Mouse (Mus musculus) liver, adult 2 months (tissue): ENCODE data around the gene Fam178b. TPM values are rescaled to one million over a fixed set of nuclear protein-coding genes. Genes with fewer than 3 reads are reported as not detected.

Source experiments
- DNase-seq: peaks from one replicate; pipeline ENCODE4 v3.0.0-alpha.2; 2011; ENCODE audit warnings: low read depth, low spot score; ENCODE audit errors: extremely low read depth
- H3K27ac ChIP-seq: fragments of 200-500 bp; replicated peaks from 2 replicates; pipeline ENCODE4 v1.5.1; 2012; ENCODE audit warnings: low read depth, mild to moderate bottlenecking, control low read depth, inconsistent platforms, low read length; ENCODE audit not compliant: insufficient read depth
- H3K27me3 ChIP-seq: fragments of 200-500 bp; 2 replicates; pipeline ENCODE4 v1.6.1; 2012; ENCODE audit warnings: mild to moderate bottlenecking, moderate library complexity, low read length, inconsistent platforms; ENCODE audit not compliant: control insufficient read depth, insufficient read depth
- H3K36me3 ChIP-seq: fragments of 200-500 bp; 2 replicates; pipeline ENCODE4 v1.6.1; 2012; ENCODE audit warnings: low read length, inconsistent platforms; ENCODE audit not compliant: control insufficient read depth, insufficient read depth
- H3K4me1 ChIP-seq: fragments of 200-500 bp; 2 replicates; pipeline ENCODE4 v1.6.1; 2011; ENCODE audit warnings: low read length; ENCODE audit not compliant: control insufficient read depth, insufficient read depth
- H3K4me3 ChIP-seq: fragments of 200-500 bp; 2 replicates; pipeline ENCODE4 v1.5.1; 2011; ENCODE audit warnings: low read depth, mild to moderate bottlenecking, control low read depth, low read length, moderate library complexity; ENCODE audit not compliant: insufficient read depth
- H3K79me2 ChIP-seq: fragments of 200-500 bp; 2 replicates; pipeline ENCODE4 v1.6.1; 2012; ENCODE audit warnings: inconsistent platforms, mild to moderate bottlenecking, low read length, moderate library complexity; ENCODE audit not compliant: control insufficient read depth, insufficient read depth
- H3K9ac ChIP-seq: fragments of 200-500 bp; 2 replicates; pipeline ENCODE4 v1.6.1; 2012; ENCODE audit warnings: low read depth, mild to moderate bottlenecking, control low read depth, inconsistent platforms, low read length
- CTCF ChIP-seq: fragments of 200-500 bp; IDR thresholded peaks from 2 replicates; pipeline ENCODE4 v1.5.1; 2011; ENCODE audit warnings: low read depth, low read length, control low read depth
- POLR2A ChIP-seq: fragments of 200-500 bp; IDR thresholded peaks from 2 replicates; pipeline ENCODE4 v1.6.1; 2011; ENCODE audit warnings: low read length, control low read depth; ENCODE audit not compliant: insufficient read depth; ENCODE audit errors: extremely low read depth
- WGBS: fragments of 180-500 bp; shearing (Covaris S2); methylation state at CpG from one replicate; pipeline ENCODE4 v1.1.7; 2018; 5-methylcytosine and 5-hydroxymethylcytosine counted together
- polyA plus RNA-seq: library from polyadenylated mRNA; depleted of rRNA; stranded (reverse); fragments of >200 nt; gene quantifications from 2 replicates; pipeline ENCODE4 v1.2.3, GENCODE M21; 2012
- total RNA-seq: library from RNA; depleted of rRNA; stranded (reverse); fragments of >200 nt; gene quantifications from 2 replicates; pipeline ENCODE4 v1.2.3, GENCODE M21; 2014

Gene Fam178b
- total and polyA plus RNA-seq, 2 experiments, result 0.11 to 0.18 TPM

DNA sequence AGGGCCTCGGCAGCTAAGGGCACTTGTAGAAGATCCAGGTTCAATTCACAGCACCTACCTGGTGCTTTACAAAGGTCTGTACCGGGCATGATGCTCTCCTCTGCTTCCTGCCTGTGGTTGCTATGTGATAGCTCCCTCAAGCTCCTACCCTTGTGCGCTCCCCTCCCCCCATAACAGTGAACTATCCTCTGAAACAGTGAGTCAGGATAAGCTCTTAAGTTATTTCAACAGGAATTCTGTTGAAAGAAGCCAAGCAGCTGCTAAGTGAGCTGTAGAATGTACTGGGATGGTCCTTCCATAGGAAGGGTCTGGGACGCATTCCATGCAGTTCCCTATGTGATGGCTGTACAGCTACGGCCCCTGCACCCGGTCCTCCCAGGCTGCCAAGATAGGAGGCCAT is 149.4 kb downstream of the Fam178b start:
- Histone ChIP-seq H3K4me1 (peaks cover 15% of the 10 kb centered on the region), H3K79me2 (no peaks in the 10 kb centered on the region), H3K9ac (no peak overlapping the region), H3K4me3 (no peak overlapping the region), H3K27ac (no peak overlapping the region), H3K27me3 (no peaks in the 10 kb centered on the region), H3K36me3 (no peaks in the 10 kb centered on the region)
- 88% methylated on average over 6 of the region's 6 CpGs for WGBS
- TF ChIP-seq POLR2A, result no peak
- TF ChIP-seq CTCF, result no peak
- no peak for DNase-seq

DNA sequence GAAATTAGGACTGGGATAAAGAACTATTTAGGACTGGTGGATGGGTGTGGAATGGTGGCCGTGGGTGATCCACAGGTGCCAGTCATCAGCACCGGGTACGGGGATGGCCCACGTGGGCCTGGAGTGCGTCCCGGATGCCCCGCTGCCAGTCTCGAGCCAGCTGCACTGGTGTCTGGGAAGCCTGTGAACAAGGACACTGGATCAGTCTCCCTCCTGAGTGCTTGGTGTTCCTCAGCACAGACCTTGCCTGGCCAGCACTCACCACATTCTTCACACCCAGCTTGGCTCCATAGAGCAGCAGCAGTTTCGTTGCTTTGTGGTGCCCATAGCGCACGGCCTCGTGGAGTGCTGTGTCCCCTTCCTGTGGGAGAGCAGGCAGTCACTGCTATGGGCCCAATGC is 151.5 kb downstream of the Fam178b start:
- Histone ChIP-seq H3K27me3 (no peaks in the 10 kb centered on the region), H3K4me1 (peaks cover 19% of the 10 kb centered on the region), H3K9ac (no peak overlapping the region), H3K4me3 (no peak overlapping the region), H3K36me3 (no peaks in the 10 kb centered on the region), H3K27ac (no peak overlapping the region), H3K79me2 (no peaks in the 10 kb centered on the region)
- 94% methylated on average over 12 of the region's 12 CpGs for WGBS
- TF ChIP-seq CTCF (no peak), POLR2A (no peak)
- DNase-seq, result no peak

DNA sequence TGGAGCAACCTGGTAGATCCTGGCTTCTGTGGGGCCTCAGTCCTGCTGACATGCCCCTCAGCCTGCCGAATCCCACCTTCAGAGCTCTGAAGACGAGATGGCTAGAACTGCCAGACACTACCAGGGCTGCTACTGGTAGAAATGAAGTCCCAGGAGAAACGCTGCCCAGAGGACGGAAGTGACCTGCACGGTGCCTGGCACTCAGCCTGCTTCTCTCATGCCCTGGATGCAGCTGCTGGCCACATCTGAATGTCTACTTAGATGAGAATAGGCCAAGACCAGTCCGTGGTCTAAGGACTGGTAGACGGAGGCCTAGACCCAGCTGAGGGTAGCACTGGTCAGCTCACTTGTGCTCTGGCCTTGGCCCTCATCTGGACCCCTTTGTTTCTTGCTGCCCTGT is 152.0 kb downstream of the Fam178b start:
- H3K36me3 ChIP-seq, result no peaks in the 10 kb centered on the region
- no peak overlapping the region for H3K4me3 ChIP-seq
- TF ChIP-seq CTCF (no peak), POLR2A (no peak)
- H3K27me3 ChIP-seq, result no peaks in the 10 kb centered on the region
- no peak overlapping the region for H3K9ac ChIP-seq
- H3K4me1 ChIP-seq, result peaks cover 15% of the 10 kb centered on the region
- no peaks in the 10 kb centered on the region for H3K79me2 ChIP-seq
- no peak for DNase-seq
- H3K27ac ChIP-seq, result no peak overlapping the region
- 94% methylated on average over 7 of the region's 7 CpGs for WGBS

DNA sequence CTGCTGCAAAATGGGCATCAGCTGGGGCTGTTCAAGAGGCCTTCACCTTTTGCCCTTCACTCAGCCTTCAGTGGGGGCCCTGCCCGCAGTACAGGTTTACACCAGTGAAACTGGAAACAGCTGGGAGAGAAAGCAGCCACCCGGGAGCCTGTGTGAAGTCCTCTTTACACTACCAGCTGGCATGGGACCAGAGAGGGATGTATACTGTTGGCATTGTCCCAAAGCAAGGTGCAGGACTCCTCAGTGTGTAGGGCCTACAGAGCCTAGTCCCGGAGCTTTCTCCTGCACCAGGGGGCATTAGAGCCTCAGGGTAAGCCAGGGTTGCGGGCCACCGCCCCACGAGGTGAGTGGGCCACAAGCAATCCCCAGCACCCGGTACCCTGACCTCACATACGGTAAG is 152.5 kb downstream of the Fam178b start:
- H3K4me3 ChIP-seq, result no peak overlapping the region
- DNase-seq, result no peak
- no peak overlapping the region for H3K27ac ChIP-seq
- H3K9ac ChIP-seq, result no peak overlapping the region
- no peaks in the 10 kb centered on the region for H3K79me2 ChIP-seq
- H3K27me3 ChIP-seq, result no peaks in the 10 kb centered on the region
- no peak for TF ChIP-seq POLR2A
- 84% methylated on average over 8 of the region's 8 CpGs for WGBS
- H3K36me3 ChIP-seq, result no peaks in the 10 kb centered on the region
- peaks cover 12% of the 10 kb centered on the region for H3K4me1 ChIP-seq

DNA sequence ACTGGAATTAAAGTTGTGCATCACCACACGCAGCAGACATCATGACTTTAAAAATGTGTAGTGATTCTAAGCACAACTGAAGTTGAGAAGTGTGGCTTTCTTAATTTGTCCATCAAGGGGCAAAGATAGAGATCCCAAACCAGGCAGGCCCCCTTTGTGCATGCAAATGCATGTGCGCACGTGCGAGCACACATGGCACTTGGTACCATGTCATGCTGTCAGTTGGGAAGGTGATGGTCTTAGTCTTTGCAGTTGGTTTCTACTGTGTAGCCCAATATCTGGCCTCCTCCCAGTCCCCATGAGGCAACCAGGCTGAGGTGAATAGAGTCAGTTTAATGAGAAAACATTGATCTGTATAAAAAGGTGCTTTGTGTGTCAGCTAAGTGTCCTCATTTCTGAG is 153.1 kb downstream of the Fam178b start:
- Histone ChIP-seq H3K4me1 (peaks cover 11% of the 10 kb centered on the region), H3K4me3 (no peak overlapping the region), H3K79me2 (no peaks in the 10 kb centered on the region), H3K27ac (no peak overlapping the region), H3K27me3 (no peaks in the 10 kb centered on the region), H3K36me3 (no peaks in the 10 kb centered on the region), H3K9ac (no peak overlapping the region)
- WGBS, result 96% methylated on average over 4 of the region's 4 CpGs
- TF ChIP-seq CTCF, result no peak
- TF ChIP-seq POLR2A, result no peak
- DNase-seq, result no peak

DNA sequence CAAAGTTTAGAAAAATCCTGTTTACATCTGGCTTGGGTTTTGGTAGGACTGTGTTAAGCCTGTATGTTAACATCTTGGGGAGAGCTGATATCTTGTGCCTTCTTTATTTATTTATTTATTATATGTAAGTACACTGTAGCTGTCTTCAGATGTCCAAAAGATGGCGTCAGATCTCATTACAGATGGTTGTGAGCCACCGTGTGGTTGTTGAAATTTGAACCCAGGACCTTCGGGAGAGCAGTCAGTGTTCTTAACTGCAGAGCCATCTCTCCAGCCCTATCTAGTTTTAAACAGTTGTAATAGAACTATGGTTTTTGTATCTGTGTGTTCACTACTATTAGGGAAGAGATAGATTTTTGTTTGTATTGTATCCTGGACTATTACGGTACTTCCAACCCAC is 153.7 kb downstream of the Fam178b start:
- WGBS, result 93% methylated on average over 4 of the region's 4 CpGs
- Histone ChIP-seq H3K9ac (no peak overlapping the region), H3K79me2 (no peaks in the 10 kb centered on the region), H3K4me1 (peaks cover 11% of the 10 kb centered on the region), H3K27ac (no peak overlapping the region), H3K27me3 (no peaks in the 10 kb centered on the region), H3K36me3 (no peaks in the 10 kb centered on the region), H3K4me3 (no peak overlapping the region)
- no peak for DNase-seq
- no peak for TF ChIP-seq POLR2A
- no peak for TF ChIP-seq CTCF

DNA sequence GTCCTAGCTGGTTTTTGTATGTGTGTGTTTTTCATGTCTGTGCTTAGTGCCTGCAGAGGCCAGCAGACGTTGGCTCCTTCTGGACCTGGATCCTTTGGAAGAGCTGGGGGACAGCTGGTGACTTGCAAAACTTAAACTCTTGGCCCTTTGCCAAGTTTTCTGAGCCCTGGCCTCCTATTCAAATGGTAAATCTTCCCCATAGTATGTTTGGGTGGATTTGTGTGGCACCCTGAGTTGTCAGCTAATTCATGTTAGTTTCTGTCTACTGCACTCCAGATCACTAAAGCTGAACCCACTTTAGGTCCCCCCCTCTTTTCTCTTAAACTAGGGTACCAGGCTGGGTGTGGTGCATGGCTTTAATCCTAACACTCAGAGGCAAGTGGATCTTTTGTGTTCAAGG is 154.6 kb downstream of the Fam178b start:
- WGBS, result 11% methylated on average over 1 of the region's 1 CpGs
- H3K27ac ChIP-seq, result no peak overlapping the region
- H3K9ac ChIP-seq, result no peak overlapping the region
- no peaks in the 10 kb centered on the region for H3K79me2 ChIP-seq
- no peak overlapping the region for H3K4me3 ChIP-seq
- TF ChIP-seq CTCF (no peak), POLR2A (no peak)
- H3K36me3 ChIP-seq, result no peaks in the 10 kb centered on the region
- DNase-seq, result no peak
- H3K27me3 ChIP-seq, result no peaks in the 10 kb centered on the region
- peaks cover 11% of the 10 kb centered on the region for H3K4me1 ChIP-seq
